Mouse (Mus musculus) stomach, postnatal 0 days (tissue): Measurements from ENCODE around the gene Bckdhb. TPM values are rescaled to one million over a fixed set of nuclear protein-coding genes. Genes with fewer than 3 reads are reported as not detected.

Experiments used
- ATAC-seq: fragments of 200-750 bp; cut with Nextera tagmentation; 2 replicates; pipeline ENCODE4 v1.8.0; 2017; ENCODE audit not compliant: low FRiP score, low TSS enrichment
- DNase-seq: peaks from one replicate; pipeline ENCODE4 v3.0.0-alpha.2; 2016; ENCODE audit warnings: low spot score
- H3K27ac ChIP-seq: fragments of 300-500 bp; sonication (generic); replicated peaks from 2 replicates; pipeline ENCODE4 v1.5.1; 2014; ENCODE audit warnings: mild to moderate bottlenecking, control low read depth
- H3K27me3 ChIP-seq: fragments of 300-500 bp; sonication (generic); 2 replicates; pipeline ENCODE4 v1.6.1; 2014; ENCODE audit warnings: low read length; ENCODE audit not compliant: control insufficient read depth, insufficient read depth
- H3K36me3 ChIP-seq: fragments of 300-500 bp; sonication (generic); 2 replicates; pipeline ENCODE4 v1.6.1; 2014; ENCODE audit warnings: low read length, mixed read lengths; ENCODE audit not compliant: control insufficient read depth, insufficient read depth
- H3K4me1 ChIP-seq: fragments of 300-500 bp; sonication (generic); replicated peaks from 2 replicates; pipeline ENCODE4 v1.6.1; 2014; ENCODE audit warnings: antibody characterized with exemption; ENCODE audit not compliant: control insufficient read depth, insufficient read depth
- H3K4me2 ChIP-seq: fragments of 300-500 bp; sonication (generic); replicated peaks from 2 replicates; pipeline ENCODE4 v1.6.1; 2014; ENCODE audit warnings: low read depth, mild to moderate bottlenecking, control low read depth, moderate library complexity
- H3K4me3 ChIP-seq: fragments of 300-500 bp; sonication (generic); 2 replicates; pipeline ENCODE4 v1.5.1; 2014; ENCODE audit warnings: low read depth, low read length, control low read depth
- H3K9ac ChIP-seq: fragments of 300-500 bp; sonication (generic); 2 replicates; pipeline ENCODE4 v1.6.1; 2014; ENCODE audit warnings: mild to moderate bottlenecking, low read length, control low read depth, mixed read lengths
- H3K9me3 ChIP-seq: fragments of 300-500 bp; sonication (generic); 2 replicates; pipeline ENCODE4 v1.6.1; 2016; ENCODE audit warnings: low read length; ENCODE audit not compliant: control insufficient read depth
- CTCF ChIP-seq: IDR thresholded peaks from 2 replicates; pipeline ENCODE4 v1.5.1; 2016; ENCODE audit warnings: antibody characterized with exemption, low read depth, mild to moderate bottlenecking, moderate library complexity
- EP300 ChIP-seq: optimal IDR thresholded peaks from 2 replicates; pipeline ENCODE3; 2016; ENCODE audit warnings: antibody characterized with exemption
- WGBS: fragments of 180-500 bp; shearing (Covaris S2); extraction: QIAGEN DNeasy Blood & Tissue Kit; methylation state at CpG from one replicate; pipeline ENCODE4 v1.1.7; 2014; 5-methylcytosine and 5-hydroxymethylcytosine counted together
- polyA plus RNA-seq: library from polyadenylated mRNA; unstranded; fragments of >200 nt; fragmentation: Nextera tagmentation; extraction: Ambion mirVana; gene quantifications from 2 replicates; pipeline ENCODE4 v1.2.1, GENCODE M21; 2015

Bckdhb gene
- polyA plus RNA-seq, 1 experiment from 2014 or later = 25.2 TPM

GRCm38 (mm10) chr9:83951336-83951735, 26.4 kb downstream of the Bckdhb start:
- Histone ChIP-seq H3K4me2 (no peak overlapping the region), H3K36me3 (no peaks in the 10 kb centered on the region), H3K9ac (no peak overlapping the region), H3K27me3 (no peaks in the 10 kb centered on the region), H3K27ac (no peak overlapping the region), H3K4me3 (no peak overlapping the region), H3K9me3 (no peaks in the 10 kb centered on the region), H3K4me1 (no peaks in the 10 kb centered on the region)
- peak; percentile 18; the same call in 1 of the 2 replicates for ATAC-seq
- TF ChIP-seq CTCF (no peak), EP300 (no peak)
- DNase-seq = peak; percentile 12
- 55% methylated on average over 4 of the region's 4 CpGs for WGBS

GRCm38 (mm10) chr9:83956632-83957314, 31.8 kb downstream of the Bckdhb start:
- 50% methylated on average over 15 of the region's 15 CpGs for WGBS
- no peak overlapping the region for H3K9ac ChIP-seq
- H3K4me2 ChIP-seq = no peak overlapping the region
- H3K27me3 ChIP-seq = no peaks in the 10 kb centered on the region
- H3K4me1 ChIP-seq = no peaks in the 10 kb centered on the region
- DNase-seq = peak; percentile 78
- H3K4me3 ChIP-seq = no peak overlapping the region
- peak; percentile 65; the same call in 1 of the 2 replicates for ATAC-seq
- TF ChIP-seq CTCF (peak; percentile 96), EP300 (no peak)
- H3K9me3 ChIP-seq = no peaks in the 10 kb centered on the region
- H3K27ac ChIP-seq = no peak overlapping the region
- no peaks in the 10 kb centered on the region for H3K36me3 ChIP-seq

GRCm38 (mm10) chr9:83962098-83963086, 37.4 kb downstream of the Bckdhb start:
- WGBS = 62% methylated on average over 10 of the region's 10 CpGs
- Histone ChIP-seq H3K27me3 (no peaks in the 10 kb centered on the region), H3K9ac (no peak overlapping the region), H3K27ac (no peak overlapping the region), H3K4me1 (no peaks in the 10 kb centered on the region), H3K36me3 (no peaks in the 10 kb centered on the region), H3K9me3 (no peaks in the 10 kb centered on the region), H3K4me2 (no peak overlapping the region), H3K4me3 (no peak overlapping the region)
- DNase-seq (no peak), ATAC-seq (no peak)
- no peak for TF ChIP-seq CTCF
- TF ChIP-seq EP300 = no peak

- Histone ChIP-seq H3K36me3 (no peaks in the 10 kb centered on the region), H3K27me3 (no peaks in the 10 kb centered on the region), H3K9me3 (no peaks in the 10 kb centered on the region), H3K9ac (no peak overlapping the region), H3K27ac (no peak overlapping the region), H3K4me2 (no peak overlapping the region), H3K4me1 (no peaks in the 10 kb centered on the region), H3K4me3 (no peak overlapping the region)
- 95% methylated on average over 10 of the region's 10 CpGs for WGBS
- DNase-seq (no peak), ATAC-seq (no peak)
- TF ChIP-seq CTCF = no peak
- TF ChIP-seq EP300 = no peak
These were observed 38.4 kb downstream of the Bckdhb start for GRCm38 (mm10) chr9:83963296-83963695.

GRCm38 (mm10) chr9:83964376-83964775, 39.4 kb downstream of the Bckdhb start:
- DNase-seq (no peak), ATAC-seq (no peak)
- Histone ChIP-seq H3K4me2 (no peak overlapping the region), H3K27me3 (no peaks in the 10 kb centered on the region), H3K4me1 (no peaks in the 10 kb centered on the region), H3K9me3 (no peaks in the 10 kb centered on the region), H3K9ac (no peak overlapping the region), H3K27ac (no peak overlapping the region), H3K4me3 (no peak overlapping the region), H3K36me3 (no peaks in the 10 kb centered on the region)
- 69% methylated on average over 4 of the region's 4 CpGs for WGBS
- no peak for TF ChIP-seq EP300
- TF ChIP-seq CTCF = no peak
